Mouse (Mus musculus) adrenal gland, postnatal 36 days (tissue): ENCODE data around the gene Fxn. TPM values are rescaled to one million over a fixed set of nuclear protein-coding genes. Genes with fewer than 3 reads are reported as not detected.
"Not testable (repeated sequence)": the region's sequence is repeated elsewhere in the genome, so short reads cannot be mapped to it uniquely, and the experiment has no call there.

Experiments
- DNase-seq, 2 experiments: peaks; one replicate each; pipeline ENCODE4 v3.0.0; 2021; ENCODE audit warnings: mixed read lengths in 1 of 2
- total RNA-seq, 2 experiments: library from RNA; stranded (reverse); gene quantifications; 2 replicates each; pipeline ENCODE4 v1.2.3; 2021

The Fxn gene
- total RNA-seq, 2 experiments from 2014 or later = 11.3 to 18.4 TPM

GRCm38 (mm10) chr19:24241799-24242546, 38.4 kb downstream of the Fxn start:
- DNase-seq = peak; percentile 11 to 17

GRCm38 (mm10) chr19:24241271-24241670, 39.1 kb downstream of the Fxn start:
- DNase-seq = no peak

- no peak for DNase-seq
Measured at GRCm38 (mm10) chr19:24238011-24238410, 42.4 kb downstream of the Fxn start.

- not testable (repeated sequence) for DNase-seq
Measured at GRCm38 (mm10) chr19:24232356-24232755, 48.0 kb downstream of the Fxn start.

- DNase-seq = peak; percentile 61 to 65
Measured at GRCm38 (mm10) chr19:24225305-24225696, 55.1 kb downstream of the Fxn start.

- peak; percentile 68 to 79 for DNase-seq
Measured at GRCm38 (mm10) chr19:24224500-24225304, 55.7 kb downstream of the Fxn start, which contains the start of gene Tjp2. Tjp2 (minus strand) TSS chr19:24225030.

- peak; percentile 10 to 25 for DNase-seq
Measured at GRCm38 (mm10) chr19:24223851-24224251, 56.6 kb downstream of the Fxn start.

- DNase-seq = no peak
Measured at GRCm38 (mm10) chr19:24221455-24221854, 59.0 kb downstream of the Fxn start.

GRCm38 (mm10) chr19:24220795-24221445, 59.5 kb downstream of the Fxn start:
- no peak for DNase-seq

- no peak for DNase-seq
Measured at GRCm38 (mm10) chr19:24219011-24219410, 61.4 kb downstream of the Fxn start.

GRCm38 (mm10) chr19:24218291-24218690, 62.1 kb downstream of the Fxn start:
- no peak for DNase-seq

GRCm38 (mm10) chr19:24217851-24218250, 62.6 kb downstream of the Fxn start:
- DNase-seq = no peak

- DNase-seq = no peak
Measured at GRCm38 (mm10) chr19:24216771-24217170, 63.6 kb downstream of the Fxn start.

GRCm38 (mm10) chr19:24214939-24215338, 65.5 kb downstream of the Fxn start:
- DNase-seq = no peak

- no peak for DNase-seq
Measured at GRCm38 (mm10) chr19:24213299-24213698, 67.1 kb downstream of the Fxn start.

- no peak for DNase-seq
Measured at GRCm38 (mm10) chr19:24212552-24213249, 67.7 kb downstream of the Fxn start.

Other genes starting within 250 kb of the Fxn start
- 1 to 10 TPM; 6.8 to 8.2 TPM for gene Fam189a2, start 249.6 kb downstream of the Fxn start, total RNA-seq
- gene Tjp2, start 55.6 kb downstream of the Fxn start, total RNA-seq = 10 to 100 TPM in 1 of 2 experiments, 1 to 10 TPM in 1; 7.7 to 12.2 TPM
- gene Fam122a, start 196.8 kb upstream of the Fxn start, total RNA-seq = 10 to 100 TPM; 28.4 to 33.1 TPM